Mouse (Mus musculus): ENCODE data around the gene Serpinh1. TPM values are rescaled to one million over a fixed set of nuclear protein-coding genes. Genes with fewer than 3 reads are reported as not detected.

Gene Serpinh1
- polyA plus RNA-seq, 1 experiment, result 211 TPM

GRCm38 (mm10) chr7:99362137-99362536, 9.1 kb upstream of the Serpinh1 start:
- TF ChIP-seq POLR2A (IDR thresholded peaks at IDR 0.05; ENCODE audit: insufficient read depth, low read length), result no peak
- TF ChIP-seq CTCF (IDR thresholded peaks at IDR 0.05; ENCODE audit: low read depth, low read length), result no peak
- TF ChIP-seq EP300 (IDR thresholded peaks at IDR 0.05; ENCODE audit: insufficient read depth, low read depth, low read length), result no peak
- Histone ChIP-seq H3K9me3 (replicated peaks; ENCODE audit: control insufficient read depth, insufficient read depth, low read length, poor library complexity, severe bottlenecking) (no peaks in the 10 kb centered on the region), H3K4me1 (ENCODE audit: control insufficient read depth, insufficient read depth, low read length) (peaks cover 7% of the 10 kb centered on the region), H3K27me3 (ENCODE audit: control insufficient read depth, insufficient read depth, low read length, poor library complexity, severe bottlenecking) (no peaks in the 10 kb centered on the region), H3K4me3 (ENCODE audit: low read depth, low read length) (no peak overlapping the region), H3K9ac (ENCODE audit: low read depth, poor library complexity, severe bottlenecking) (no peak overlapping the region), H3K36me3 (ENCODE audit: control insufficient read depth, insufficient read depth, low read length, poor library complexity, severe bottlenecking) (no peaks in the 10 kb centered on the region), H3K27ac (ENCODE audit: insufficient read depth, low read length) (no peak overlapping the region)

- Histone ChIP-seq H3K9me3 (replicated peaks; ENCODE audit: control insufficient read depth, insufficient read depth, low read length, poor library complexity, severe bottlenecking) (no peaks in the 10 kb centered on the region), H3K27me3 (ENCODE audit: control insufficient read depth, insufficient read depth, low read length, poor library complexity, severe bottlenecking) (no peaks in the 10 kb centered on the region), H3K36me3 (ENCODE audit: control insufficient read depth, insufficient read depth, low read length, poor library complexity, severe bottlenecking) (no peaks in the 10 kb centered on the region), H3K27ac (ENCODE audit: insufficient read depth, low read length) (peak overlapping the region; percentile 45), H3K4me1 (ENCODE audit: control insufficient read depth, insufficient read depth, low read length) (peaks cover 14% of the 10 kb centered on the region), H3K4me3 (ENCODE audit: low read depth, low read length) (no peak overlapping the region), H3K9ac (ENCODE audit: low read depth, poor library complexity, severe bottlenecking) (0 out of 2 replicates have a peak overlapping the region, but pooled peaks have one; percentile 12)
- TF ChIP-seq CTCF (IDR thresholded peaks at IDR 0.05; ENCODE audit: low read depth, low read length), result no peak
- TF ChIP-seq EP300 (IDR thresholded peaks at IDR 0.05; ENCODE audit: insufficient read depth, low read depth, low read length), result 0 out of 2 replicates have a peak, but pooled peaks have one; percentile 8
- TF ChIP-seq POLR2A (IDR thresholded peaks at IDR 0.05; ENCODE audit: insufficient read depth, low read length), result no peak
Measured at GRCm38 (mm10) chr7:99360803-99361414, 7.9 kb upstream of the Serpinh1 start.

- TF ChIP-seq EP300 (IDR thresholded peaks at IDR 0.05; ENCODE audit: insufficient read depth, low read depth, low read length) (peak; percentile 6; the same call in 1 of the 2 replicates), POLR2A (IDR thresholded peaks at IDR 0.05; ENCODE audit: insufficient read depth, low read length) (no peak), CTCF (IDR thresholded peaks at IDR 0.05; ENCODE audit: low read depth, low read length) (no peak)
- H3K9ac ChIP-seq (ENCODE audit: low read depth, poor library complexity, severe bottlenecking), result peak overlapping the region; percentile 30; the same call in 1 of the 2 replicates
- H3K27me3 ChIP-seq (ENCODE audit: control insufficient read depth, insufficient read depth, low read length, poor library complexity, severe bottlenecking), result no peaks in the 10 kb centered on the region
- H3K36me3 ChIP-seq (ENCODE audit: control insufficient read depth, insufficient read depth, low read length, poor library complexity, severe bottlenecking), result no peaks in the 10 kb centered on the region
- H3K27ac ChIP-seq (ENCODE audit: insufficient read depth, low read length), result peak overlapping the region; percentile 76
- H3K9me3 ChIP-seq (replicated peaks; ENCODE audit: control insufficient read depth, insufficient read depth, low read length, poor library complexity, severe bottlenecking), result no peaks in the 10 kb centered on the region
- no peak overlapping the region for H3K4me3 ChIP-seq (ENCODE audit: low read depth, low read length)
- H3K4me1 ChIP-seq (ENCODE audit: control insufficient read depth, insufficient read depth, low read length), result peaks cover 17% of the 10 kb centered on the region
Measured at GRCm38 (mm10) chr7:99360021-99360802, 7.2 kb upstream of the Serpinh1 start.

- no peaks in the 10 kb centered on the region for H3K27me3 ChIP-seq (ENCODE audit: control insufficient read depth, insufficient read depth, low read length, poor library complexity, severe bottlenecking)
- H3K4me3 ChIP-seq (ENCODE audit: low read depth, low read length), result no peak overlapping the region
- no peak overlapping the region for H3K27ac ChIP-seq (ENCODE audit: insufficient read depth, low read length)
- no peaks in the 10 kb centered on the region for H3K9me3 ChIP-seq (replicated peaks; ENCODE audit: control insufficient read depth, insufficient read depth, low read length, poor library complexity, severe bottlenecking)
- TF ChIP-seq POLR2A (IDR thresholded peaks at IDR 0.05; ENCODE audit: insufficient read depth, low read length), result no peak
- no peak for TF ChIP-seq EP300 (IDR thresholded peaks at IDR 0.05; ENCODE audit: insufficient read depth, low read depth, low read length)
- no peak for TF ChIP-seq CTCF (IDR thresholded peaks at IDR 0.05; ENCODE audit: low read depth, low read length)
- no peak overlapping the region for H3K9ac ChIP-seq (ENCODE audit: low read depth, poor library complexity, severe bottlenecking)
- H3K4me1 ChIP-seq (ENCODE audit: control insufficient read depth, insufficient read depth, low read length), result peaks cover 21% of the 10 kb centered on the region
- H3K36me3 ChIP-seq (ENCODE audit: control insufficient read depth, insufficient read depth, low read length, poor library complexity, severe bottlenecking), result no peaks in the 10 kb centered on the region
Measured at GRCm38 (mm10) chr7:99358371-99358770, 5.3 kb upstream of the Serpinh1 start.

- H3K4me3 ChIP-seq (ENCODE audit: low read depth, low read length), result no peak overlapping the region
- H3K4me1 ChIP-seq (ENCODE audit: control insufficient read depth, insufficient read depth, low read length), result peaks cover 21% of the 10 kb centered on the region
- no peak overlapping the region for H3K9ac ChIP-seq (ENCODE audit: low read depth, poor library complexity, severe bottlenecking)
- TF ChIP-seq POLR2A (IDR thresholded peaks at IDR 0.05; ENCODE audit: insufficient read depth, low read length), result no peak
- TF ChIP-seq CTCF (IDR thresholded peaks at IDR 0.05; ENCODE audit: low read depth, low read length), result no peak
- TF ChIP-seq EP300 (IDR thresholded peaks at IDR 0.05; ENCODE audit: insufficient read depth, low read depth, low read length), result no peak
- H3K27me3 ChIP-seq (ENCODE audit: control insufficient read depth, insufficient read depth, low read length, poor library complexity, severe bottlenecking), result no peaks in the 10 kb centered on the region
- H3K36me3 ChIP-seq (ENCODE audit: control insufficient read depth, insufficient read depth, low read length, poor library complexity, severe bottlenecking), result no peaks in the 10 kb centered on the region
- no peak overlapping the region for H3K27ac ChIP-seq (ENCODE audit: insufficient read depth, low read length)
- H3K9me3 ChIP-seq (replicated peaks; ENCODE audit: control insufficient read depth, insufficient read depth, low read length, poor library complexity, severe bottlenecking), result no peaks in the 10 kb centered on the region
Measured at GRCm38 (mm10) chr7:99357201-99357600, 4.2 kb upstream of the Serpinh1 start.

Measured in ES-Bruce4 (cell line).